Mouse (Mus musculus): ENCODE measurements around the gene Anks6. TPM values are rescaled to one million over a fixed set of nuclear protein-coding genes. Genes with fewer than 3 reads are reported as not detected.

Gene Anks6
- polyA plus RNA-seq, 1 experiment from 2014 or later = 0.80 TPM

DNA sequence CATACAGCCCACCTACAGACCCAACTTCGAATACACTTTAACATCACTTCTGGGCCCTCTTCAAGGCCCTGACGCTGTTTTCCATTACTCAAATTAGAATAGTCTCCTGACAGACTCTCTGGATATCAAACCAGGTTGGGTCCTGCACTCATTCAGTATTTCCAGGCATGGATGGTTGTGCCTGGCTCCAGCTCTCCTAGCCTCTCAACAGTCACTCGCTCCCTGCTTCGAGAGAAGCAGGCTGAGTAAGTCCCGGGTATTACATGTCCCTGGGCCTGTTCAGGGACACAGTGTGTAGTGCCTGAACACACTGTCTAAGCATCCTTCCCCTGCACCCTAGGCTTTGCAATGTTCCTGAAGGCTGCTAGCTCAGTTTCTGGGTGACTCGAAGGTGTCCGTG, 80.1 kb downstream of the Anks6 start:
- H3K9ac ChIP-seq (ENCODE audit: low read depth, low read length) = no peak overlapping the region
- ATAC-seq (replicated peaks; ENCODE audit: low FRiP score) (no peak), DNase-seq (ENCODE audit: low spot score) (no peak)
- H3K27me3 ChIP-seq (replicated peaks; ENCODE audit: control insufficient read depth, insufficient read depth, low read length) = 0 out of 2 replicates have a peak, but pooled peaks cover 3% of the 10 kb centered on the region
- no peak overlapping the region for H3K27ac ChIP-seq (ENCODE audit: low read depth, low read length)
- no peaks in the 10 kb centered on the region for H3K9me3 ChIP-seq (ENCODE audit: control insufficient read depth, low read length)
- H3K4me2 ChIP-seq = no peak overlapping the region
- no peaks in the 10 kb centered on the region for H3K36me3 ChIP-seq (ENCODE audit: control insufficient read depth, insufficient read depth, low read length)
- WGBS = 85% methylated on average over 7 of the region's 7 CpGs
- no peak overlapping the region for H3K4me3 ChIP-seq (ENCODE audit: low read depth, low read length)
- no peaks in the 10 kb centered on the region for H3K4me1 ChIP-seq (replicated peaks; ENCODE audit: control insufficient read depth, insufficient read depth, low read length)

DNA sequence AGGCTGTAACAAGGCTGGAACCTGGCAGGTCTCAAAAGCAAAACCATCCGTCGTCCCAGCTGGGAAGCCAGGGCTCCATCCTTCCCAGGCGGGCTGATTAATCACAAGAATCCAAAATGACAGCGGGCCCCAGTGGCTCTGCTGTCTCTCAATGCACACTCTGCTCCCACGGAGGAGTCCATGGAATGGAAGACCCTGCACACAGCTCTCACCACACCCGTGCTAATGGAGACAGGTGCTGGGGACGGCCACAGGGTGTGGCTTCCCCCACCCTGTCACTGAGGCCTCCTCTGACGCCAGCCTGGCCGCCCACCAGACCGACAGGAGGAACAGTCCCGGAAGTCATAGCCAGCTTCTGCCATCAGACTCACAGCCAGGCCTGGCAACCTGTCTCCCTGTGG, 80.6 kb downstream of the Anks6 start:
- H3K9ac ChIP-seq (ENCODE audit: low read depth, low read length) = no peak overlapping the region
- H3K4me1 ChIP-seq (replicated peaks; ENCODE audit: control insufficient read depth, insufficient read depth, low read length) = no peaks in the 10 kb centered on the region
- WGBS = 56% methylated on average over 11 of the region's 11 CpGs
- H3K27me3 ChIP-seq (replicated peaks; ENCODE audit: control insufficient read depth, insufficient read depth, low read length) = 0 out of 2 replicates have a peak, but pooled peaks cover 3% of the 10 kb centered on the region
- H3K36me3 ChIP-seq (ENCODE audit: control insufficient read depth, insufficient read depth, low read length) = no peaks in the 10 kb centered on the region
- DNase-seq (ENCODE audit: low spot score) (no peak), ATAC-seq (replicated peaks; ENCODE audit: low FRiP score) (no peak)
- no peak overlapping the region for H3K4me2 ChIP-seq
- H3K4me3 ChIP-seq (ENCODE audit: low read depth, low read length) = no peak overlapping the region
- H3K9me3 ChIP-seq (ENCODE audit: control insufficient read depth, low read length) = no peaks in the 10 kb centered on the region
- no peak overlapping the region for H3K27ac ChIP-seq (ENCODE audit: low read depth, low read length)

DNA sequence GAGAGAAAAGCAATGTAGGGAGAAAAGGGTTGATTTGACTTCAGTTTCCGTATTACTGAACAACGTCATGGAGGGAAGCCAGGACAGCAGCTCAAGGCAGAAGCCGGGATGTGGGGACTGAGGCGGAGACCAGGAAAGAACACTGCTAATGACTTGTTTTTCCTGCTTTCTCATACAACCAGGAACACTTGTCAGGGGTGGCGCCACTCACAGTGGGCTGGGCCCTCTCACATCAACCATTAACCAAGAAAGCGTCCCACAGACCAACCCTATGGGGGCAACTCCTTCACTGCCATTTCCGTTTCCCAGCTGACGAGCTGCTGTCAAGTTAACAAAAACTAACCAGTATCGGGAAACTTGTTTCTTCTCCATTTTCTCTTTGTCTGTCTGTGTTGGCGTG, 83.9 kb downstream of the Anks6 start:
- DNase-seq (ENCODE audit: low spot score) = no peak
- H3K4me2 ChIP-seq = no peak overlapping the region
- no peaks in the 10 kb centered on the region for H3K27me3 ChIP-seq (replicated peaks; ENCODE audit: control insufficient read depth, insufficient read depth, low read length)
- H3K4me1 ChIP-seq (replicated peaks; ENCODE audit: control insufficient read depth, insufficient read depth, low read length) = no peaks in the 10 kb centered on the region
- no peak overlapping the region for H3K27ac ChIP-seq (ENCODE audit: low read depth, low read length)
- ATAC-seq (replicated peaks; ENCODE audit: low FRiP score) = no peak
- no peak overlapping the region for H3K4me3 ChIP-seq (ENCODE audit: low read depth, low read length)
- 69% methylated on average over 10 of the region's 10 CpGs for WGBS
- no peak overlapping the region for H3K9ac ChIP-seq (ENCODE audit: low read depth, low read length)
- H3K9me3 ChIP-seq (ENCODE audit: control insufficient read depth, low read length) = no peaks in the 10 kb centered on the region
- no peaks in the 10 kb centered on the region for H3K36me3 ChIP-seq (ENCODE audit: control insufficient read depth, insufficient read depth, low read length)

DNA sequence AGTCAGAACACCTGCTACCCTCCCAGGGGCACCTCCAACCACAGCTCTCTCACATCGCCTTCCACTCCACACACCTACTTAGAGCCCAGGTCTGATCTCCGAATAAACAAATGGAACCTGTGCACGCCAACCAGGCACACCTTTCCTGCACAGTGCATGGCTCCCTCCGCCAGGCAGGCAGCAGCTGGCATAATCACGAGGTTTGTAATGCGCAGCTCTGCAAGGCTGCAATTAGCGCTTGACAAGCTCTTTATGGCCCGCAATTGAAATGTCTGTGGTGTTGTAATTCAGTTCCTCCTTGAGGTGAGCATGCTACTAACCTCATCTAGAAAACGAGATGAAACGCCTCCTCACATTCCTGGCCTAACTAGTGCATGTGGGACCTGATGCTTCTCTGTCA, 89.2 kb downstream of the Anks6 start:
- Histone ChIP-seq H3K4me2 (no peak overlapping the region), H3K27me3 (replicated peaks; ENCODE audit: control insufficient read depth, insufficient read depth, low read length) (no peaks in the 10 kb centered on the region), H3K9ac (ENCODE audit: low read depth, low read length) (no peak overlapping the region), H3K4me3 (ENCODE audit: low read depth, low read length) (no peak overlapping the region), H3K36me3 (ENCODE audit: control insufficient read depth, insufficient read depth, low read length) (no peaks in the 10 kb centered on the region), H3K27ac (ENCODE audit: low read depth, low read length) (no peak overlapping the region), H3K9me3 (ENCODE audit: control insufficient read depth, low read length) (no peaks in the 10 kb centered on the region), H3K4me1 (replicated peaks; ENCODE audit: control insufficient read depth, insufficient read depth, low read length) (no peaks in the 10 kb centered on the region)
- WGBS = 84% methylated on average over 10 of the region's 10 CpGs
- DNase-seq (ENCODE audit: low spot score) = no peak
- ATAC-seq (replicated peaks; ENCODE audit: low FRiP score) = no peak

DNA sequence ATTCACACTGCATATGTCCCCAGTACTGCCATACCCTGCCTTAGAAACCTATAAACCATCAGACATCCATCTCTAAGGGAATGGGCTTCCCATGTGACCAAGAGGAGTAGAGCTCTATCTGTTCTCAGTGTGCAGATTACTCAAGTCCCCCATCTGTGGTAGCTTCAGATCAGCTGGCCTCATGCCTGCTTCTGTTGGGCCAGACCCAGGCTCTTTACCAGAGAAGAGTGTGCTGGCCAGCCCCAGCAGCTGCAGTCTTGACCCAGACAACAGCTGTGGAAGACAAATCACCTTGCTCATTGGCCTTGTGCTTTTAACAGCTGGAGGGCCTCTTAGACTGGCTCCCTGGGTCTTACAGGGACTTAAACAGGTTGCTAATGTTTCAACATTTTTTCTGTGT, 90.7 kb downstream of the Anks6 start:
- ATAC-seq (replicated peaks; ENCODE audit: low FRiP score) (no peak), DNase-seq (ENCODE audit: low spot score) (no peak)

More for the DNA sequence above, 90.7 kb downstream of the Anks6 start:
- Histone ChIP-seq H3K4me3 (ENCODE audit: low read depth, low read length) (no peak overlapping the region), H3K9me3 (ENCODE audit: control insufficient read depth, low read length) (no peaks in the 10 kb centered on the region), H3K4me1 (replicated peaks; ENCODE audit: control insufficient read depth, insufficient read depth, low read length) (no peaks in the 10 kb centered on the region), H3K36me3 (ENCODE audit: control insufficient read depth, insufficient read depth, low read length) (no peaks in the 10 kb centered on the region), H3K4me2 (no peak overlapping the region), H3K27ac (ENCODE audit: low read depth, low read length) (no peak overlapping the region), H3K27me3 (replicated peaks; ENCODE audit: control insufficient read depth, insufficient read depth, low read length) (no peaks in the 10 kb centered on the region), H3K9ac (ENCODE audit: low read depth, low read length) (no peak overlapping the region)

Other genes starting within 250 kb of the Anks6 start
- 0.09 and 0.19 TPM in 2 replicates for gene Gabbr2, start 65.6 kb downstream of the Anks6 start, polyA plus RNA-seq (2014; fragmentation: Nextera tagmentation; extraction: Ambion mirVana)
- gene Galnt12, start 34.5 kb upstream of the Anks6 start, polyA plus RNA-seq (2014; fragmentation: Nextera tagmentation; extraction: Ambion mirVana) = 1.0 and 1.3 TPM in 2 replicates
- 1.2 and 1.4 TPM in 2 replicates for gene Col15a1, start 150.7 kb upstream of the Anks6 start, polyA plus RNA-seq (2014; fragmentation: Nextera tagmentation; extraction: Ambion mirVana)

Measured in liver, embryonic 11.5 days (tissue).